Mouse (Mus musculus): Measurements from ENCODE around the gene Mbnl1.

DNA sequence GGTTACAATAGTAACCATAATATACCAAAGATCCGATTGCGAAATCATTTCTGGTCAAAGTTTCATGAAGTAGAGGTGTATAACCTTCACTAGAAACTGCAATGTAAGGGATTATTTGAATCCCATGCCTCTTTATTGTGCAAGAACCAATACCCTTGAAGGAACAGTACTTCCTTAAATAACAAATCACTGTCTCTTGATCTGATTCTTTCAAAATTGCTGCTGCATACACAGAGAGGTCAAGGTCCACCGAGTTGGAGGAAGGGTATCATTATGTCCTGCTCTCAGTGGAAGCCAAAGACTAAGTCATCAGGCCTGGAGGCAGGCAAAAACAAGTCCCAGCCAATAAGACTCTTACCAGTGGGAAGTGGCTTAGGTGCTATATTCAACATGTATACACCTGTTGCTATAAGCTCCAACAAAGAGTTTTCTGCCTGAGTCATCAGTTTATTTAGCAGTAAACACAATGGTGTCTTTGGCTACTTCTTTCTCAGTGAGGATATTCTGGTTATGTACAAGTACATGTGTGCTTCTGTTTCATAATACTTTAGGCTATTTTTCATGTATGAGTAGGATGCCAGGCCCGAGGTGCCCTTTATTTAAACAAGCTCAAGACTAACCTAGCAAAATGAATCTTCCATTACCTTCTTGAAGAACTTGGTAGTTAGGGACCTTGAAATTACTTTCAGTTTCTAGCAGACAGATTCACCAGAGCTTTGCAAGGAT lies 13.5 kb downstream of the Mbnl1 start:
- no peak for TF ChIP-seq MAZ (IDR thresholded peaks at IDR 0.05; ENCODE audit: low read depth, low read length)
- no peak for TF ChIP-seq CTCF (conservative IDR thresholded peaks at IDR 0.05 in 1 of 2, IDR thresholded peaks at IDR 0.05 in 1 of 2; ENCODE audit: low read depth in 2 of 2, low read length in 2 of 2)
- TF ChIP-seq POLR2A (IDR thresholded peaks at IDR 0.05; ENCODE audit: low read depth, low read length), result no peak
- TF ChIP-seq MEF2A (IDR thresholded peaks at IDR 0.05; ENCODE audit: borderline replicate concordance, low read depth, low read length), result no peak
- no peak for TF ChIP-seq UBTF (IDR thresholded peaks at IDR 0.05; ENCODE audit: low read depth, low read length)

Data from CH12.LX (cell line).